ENCODE assay signal across 8 mouse cellular contexts in the genomic region with DNA sequence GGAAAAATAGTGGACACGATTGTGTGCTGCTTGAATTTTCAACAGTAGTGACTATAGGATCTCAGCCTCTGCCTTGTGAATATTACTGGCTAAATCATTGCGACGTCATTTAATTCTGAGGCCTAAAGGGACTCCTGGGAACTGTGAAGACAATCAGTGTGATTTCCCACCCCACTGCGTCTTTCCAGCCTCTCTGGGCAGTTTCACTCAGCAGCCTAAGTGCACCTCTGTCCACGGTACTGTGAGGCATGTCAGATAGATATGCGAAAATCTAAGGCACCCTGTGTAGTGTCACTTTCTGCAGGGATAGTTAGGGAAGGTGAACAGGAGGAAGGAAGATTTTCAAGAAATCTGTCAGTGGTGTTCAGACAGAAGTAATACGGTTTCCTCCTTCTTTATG. TPM values are rescaled to one million over a fixed set of nuclear protein-coding genes. Genes with fewer than 3 reads are reported as not detected.
DNase-seq lines count a peak whose midpoint lies in the region; ATAC-seq and TF ChIP-seq lines count a peak whose summit lies in the region.

No protein-coding gene starts in this region.

- peak overlapping the region in 1 of 2 experiments; percentile 39; a peak in 1 of 4 replicates for H3K4me3 ChIP-seq in heart, embryonic 14.5 days (ENCODE audit: control insufficient read depth in 1 of 2, insufficient read depth in 1 of 2, low read depth in 1 of 2, low read length in 2 of 2)
- peak overlapping the region; percentile 49; the same call in 1 of the 2 replicates for H3K4me3 ChIP-seq in cortical plate, adult 2 months (ENCODE audit: insufficient read depth, low read length)
- no peak overlapping the region; the same call in 1 of the 2 replicates for H3K4me3 ChIP-seq in forebrain, embryonic 16.5 days (replicated peaks; ENCODE audit: low read length)
- H3K4me3 ChIP-seq in midbrain, embryonic 13.5 days (replicated peaks): peak overlapping the region; percentile 58; the same call in 1 of the 2 replicates

- WGBS in heart, embryonic 14.5 days: 24% methylated on average over 7 of the region's 7 CpGs
- 52% methylated on average over 7 of the region's 7 CpGs for WGBS in forebrain, embryonic 16.5 days
- 51% methylated on average over 7 of the region's 7 CpGs for WGBS in midbrain, embryonic 13.5 days

- DNase-seq in heart, adult 8-10 months (ENCODE audit: low spot score): no peak
- DNase-seq in right cerebral cortex, postnatal 4 days: no peak
- DNase-seq in right cerebral cortex, adult 2 months (ENCODE audit: low spot score in 2 of 2): no peak
- no peak for DNase-seq in urinary bladder, postnatal 10 days (ENCODE audit: low spot score)

- TF ChIP-seq CTCF in cortical plate, adult 2 months (IDR thresholded peaks at IDR 0.05; ENCODE audit: extremely low read depth, insufficient read depth, low read length): no peak

- no peaks in the 10 kb centered on the region for H3K36me3 ChIP-seq in heart, embryonic 14.5 days (ENCODE audit: control insufficient read depth, insufficient read depth, low read length)
- no peaks in the 10 kb centered on the region for H3K36me3 ChIP-seq in forebrain, embryonic 16.5 days (ENCODE audit: control insufficient read depth, insufficient read depth)
- no peaks in the 10 kb centered on the region for H3K36me3 ChIP-seq in midbrain, embryonic 13.5 days

- H3K27ac ChIP-seq in heart, embryonic 14.5 days (replicated peaks in 1 of 2; ENCODE audit: control insufficient read depth in 1 of 2, insufficient read depth in 1 of 2, low read depth in 2 of 2, low read length in 2 of 2): no peak overlapping the region
- H3K27ac ChIP-seq in cortical plate, adult 2 months (ENCODE audit: insufficient read depth, low read length): no peak overlapping the region
- no peak overlapping the region for H3K27ac ChIP-seq in forebrain, embryonic 16.5 days (ENCODE audit: low read length)
- H3K27ac ChIP-seq in midbrain, embryonic 13.5 days: no peak overlapping the region

- no peak for TF ChIP-seq POLR2A in cortical plate, adult 2 months (IDR thresholded peaks at IDR 0.05; ENCODE audit: extremely low read depth, insufficient read depth, low read length)

- H3K9me3 ChIP-seq in heart, embryonic 14.5 days (ENCODE audit: control insufficient read depth, low read length): no peaks in the 10 kb centered on the region
- no peaks in the 10 kb centered on the region for H3K9me3 ChIP-seq in forebrain, embryonic 16.5 days (ENCODE audit: control insufficient read depth, low read length)
- H3K9me3 ChIP-seq in midbrain, embryonic 13.5 days: no peaks in the 10 kb centered on the region

- peak overlapping the region; percentile 79; the same call in 1 of the 2 replicates for H3K4me2 ChIP-seq in heart, embryonic 14.5 days (ENCODE audit: low read length)
- peak overlapping the region; percentile 81; the same call in 1 of the 2 replicates for H3K4me2 ChIP-seq in forebrain, embryonic 16.5 days (ENCODE audit: low read length)
- H3K4me2 ChIP-seq in midbrain, embryonic 13.5 days (replicated peaks): peak overlapping the region; percentile 87

- peaks cover 46% of the 10 kb centered on the region for H3K27me3 ChIP-seq in heart, embryonic 14.5 days (ENCODE audit: control insufficient read depth, insufficient read depth, low read length)
- peaks cover 7% of the 10 kb centered on the region for H3K27me3 ChIP-seq in forebrain, embryonic 16.5 days (replicated peaks; ENCODE audit: control insufficient read depth, insufficient read depth, low read length)
- H3K27me3 ChIP-seq in midbrain, embryonic 13.5 days: peaks cover 48% of the 10 kb centered on the region

- peaks cover 7 to 21% of the 10 kb centered on the region in 2 experiments; a peak in 3 of 4 replicates for H3K4me1 ChIP-seq in heart, embryonic 14.5 days (ENCODE audit: control insufficient read depth in 2 of 2, insufficient read depth in 2 of 2, low read length in 2 of 2)
- H3K4me1 ChIP-seq in cortical plate, adult 2 months (ENCODE audit: control insufficient read depth, insufficient read depth, low read length): no peaks in the 10 kb centered on the region
- H3K4me1 ChIP-seq in forebrain, embryonic 16.5 days (replicated peaks; ENCODE audit: control insufficient read depth, insufficient read depth, low read length): peaks cover 15% of the 10 kb centered on the region
- peaks cover 25% of the 10 kb centered on the region for H3K4me1 ChIP-seq in midbrain, embryonic 13.5 days (replicated peaks)

- ATAC-seq in heart, embryonic 14.5 days (ENCODE audit: insufficient number of reproducible peaks, insufficient read depth, low FRiP score, low read depth): no peak
- no peak for ATAC-seq in forebrain, embryonic 16.5 days
- ATAC-seq in midbrain, embryonic 13.5 days: no peak

- H3K9ac ChIP-seq in heart, embryonic 14.5 days (ENCODE audit: low read length): no peak overlapping the region
- H3K9ac ChIP-seq in forebrain, embryonic 16.5 days (replicated peaks; ENCODE audit: low read depth, low read length): no peak overlapping the region
- no peak overlapping the region for H3K9ac ChIP-seq in midbrain, embryonic 13.5 days (replicated peaks)

RNA-seq across cellular contexts. Expression of gene Gng4, which starts 0.6 kb away (rescaled TPM):
- 0.39 and 0.57 TPM in 2 replicates for polyA plus RNA-seq in heart, embryonic 14.5 days (2014; fragmentation: Nextera tagmentation; extraction: Ambion mirVana)
- under 1 TPM; 0.22 to 0.41 (median 0.31) TPM for total RNA-seq in heart, adult 8-10 months (2022)
- polyA plus RNA-seq in cortical plate, adult 2 months (2012; rRNA removed): 28.9 and 38.8 TPM in 2 replicates
- polyA plus RNA-seq in forebrain, embryonic 16.5 days (2015; fragmentation: Nextera tagmentation; extraction: Ambion mirVana): 25.0 and 39.5 TPM in 2 replicates
- polyA plus RNA-seq in midbrain, embryonic 13.5 days (2015; fragmentation: Nextera tagmentation; extraction: Ambion mirVana): 14.3 and 15.3 TPM in 2 replicates
